Mouse (Mus musculus): Measurements from ENCODE around the gene Gins3. TPM values are rescaled to one million over a fixed set of nuclear protein-coding genes. Genes with fewer than 3 reads are reported as not detected.

Gins3 gene
- 11.2 and 13.2 TPM in 2 replicates for polyA plus RNA-seq (2015; fragmentation: Nextera tagmentation; extraction: Ambion mirVana)

- Histone ChIP-seq H3K9ac (peak within 1 kb of the TSS; percentile 90), H3K4me3 (replicated peaks) (peak within 1 kb of the TSS; percentile 88), H3K9me3 (replicated peaks) (no peaks in the 10 kb centered on the region), H3K27me3 (0 out of 2 replicates have a peak, but pooled peaks cover 3% of the 10 kb centered on the region), H3K27ac (peak within 1 kb of the TSS; percentile 67), H3K4me2 (peak within 1 kb of the TSS; percentile 85), H3K36me3 (peaks cover 7% of the 10 kb centered on the region), H3K4me1 (replicated peaks) (peaks cover 22% of the 10 kb centered on the region)
- DNase-seq (peak; percentile 89), ATAC-seq (ENCODE audit: low read depth) (peak; percentile 92)
- WGBS (ENCODE audit: insufficient replicate concordance): under 1% methylated on average over 52 of the region's 52 CpGs
These were observed at the start of gene Gins3 for GRCm38 (mm10) chr8:95633262-95634062. Gene Gins3 (plus strand): TSS chr8:95633453.

GRCm38 (mm10) chr8:95587339-95587738 is 45.9 kb upstream of the Gins3 start:
- H3K4me1 ChIP-seq (replicated peaks): peaks cover 18% of the 10 kb centered on the region
- H3K36me3 ChIP-seq: no peaks in the 10 kb centered on the region
- no peak overlapping the region for H3K27ac ChIP-seq
- no peak overlapping the region for H3K9ac ChIP-seq
- no peak for DNase-seq
- no peak overlapping the region for H3K4me2 ChIP-seq
- 75% methylated on average over 1 of the region's 1 CpGs for WGBS (ENCODE audit: insufficient replicate concordance)
- no peak overlapping the region for H3K4me3 ChIP-seq (replicated peaks)
- H3K9me3 ChIP-seq (replicated peaks): 0 out of 2 replicates have a peak, but pooled peaks cover 4% of the 10 kb centered on the region
- ATAC-seq (ENCODE audit: low read depth): no peak
- no peaks in the 10 kb centered on the region for H3K27me3 ChIP-seq

GRCm38 (mm10) chr8:95589282-95589681 is 44.0 kb upstream of the Gins3 start:
- Histone ChIP-seq H3K27me3 (no peaks in the 10 kb centered on the region), H3K36me3 (no peaks in the 10 kb centered on the region), H3K9me3 (replicated peaks) (0 out of 2 replicates have a peak, but pooled peaks cover 4% of the 10 kb centered on the region), H3K9ac (no peak overlapping the region), H3K4me2 (no peak overlapping the region), H3K27ac (no peak overlapping the region), H3K4me1 (replicated peaks) (peaks cover 36% of the 10 kb centered on the region), H3K4me3 (replicated peaks) (no peak overlapping the region)
- ATAC-seq (ENCODE audit: low read depth) (no peak), DNase-seq (no peak)
- WGBS (ENCODE audit: insufficient replicate concordance): 61% methylated on average over 10 of the region's 10 CpGs

GRCm38 (mm10) chr8:95590539-95590938 is 42.7 kb upstream of the Gins3 start:
- H3K4me1 ChIP-seq (replicated peaks): peaks cover 40% of the 10 kb centered on the region
- H3K4me3 ChIP-seq (replicated peaks): no peak overlapping the region
- H3K36me3 ChIP-seq: no peaks in the 10 kb centered on the region
- no peak for DNase-seq
- 61% methylated on average over 4 of the region's 4 CpGs for WGBS (ENCODE audit: insufficient replicate concordance)
- ATAC-seq (ENCODE audit: low read depth): no peak
- no peak overlapping the region for H3K9ac ChIP-seq
- H3K9me3 ChIP-seq (replicated peaks): 0 out of 2 replicates have a peak, but pooled peaks cover 4% of the 10 kb centered on the region
- H3K27ac ChIP-seq: no peak overlapping the region
- H3K27me3 ChIP-seq: no peaks in the 10 kb centered on the region
- H3K4me2 ChIP-seq: no peak overlapping the region

GRCm38 (mm10) chr8:95592131-95592780 is 41.0 kb upstream of the Gins3 start:
- Histone ChIP-seq H3K9me3 (replicated peaks) (0 out of 2 replicates have a peak, but pooled peaks cover 4% of the 10 kb centered on the region), H3K9ac (no peak overlapping the region), H3K4me1 (replicated peaks) (peaks cover 49% of the 10 kb centered on the region), H3K4me2 (peak overlapping the region; percentile 38), H3K27me3 (no peaks in the 10 kb centered on the region), H3K27ac (peak overlapping the region; percentile 85), H3K4me3 (replicated peaks) (no peak overlapping the region), H3K36me3 (no peaks in the 10 kb centered on the region)
- 29% methylated on average over 12 of the region's 12 CpGs for WGBS (ENCODE audit: insufficient replicate concordance)
- ATAC-seq (ENCODE audit: low read depth) (peak; percentile 91), DNase-seq (peak; percentile 22)

- Histone ChIP-seq H3K4me2 (no peak overlapping the region), H3K4me3 (replicated peaks) (no peak overlapping the region), H3K36me3 (no peaks in the 10 kb centered on the region), H3K9ac (no peak overlapping the region), H3K4me1 (replicated peaks) (peaks cover 49% of the 10 kb centered on the region), H3K9me3 (replicated peaks) (0 out of 2 replicates have a peak, but pooled peaks cover 4% of the 10 kb centered on the region), H3K27ac (peak overlapping the region; percentile 43; the same call in 1 of the 2 replicates), H3K27me3 (no peaks in the 10 kb centered on the region)
- no peak for DNase-seq
- ATAC-seq (ENCODE audit: low read depth): no peak
- 86% methylated on average over 7 of the region's 7 CpGs for WGBS (ENCODE audit: insufficient replicate concordance)
These were observed 39.5 kb upstream of the Gins3 start for GRCm38 (mm10) chr8:95593439-95594393.

- Histone ChIP-seq H3K9me3 (replicated peaks) (0 out of 2 replicates have a peak, but pooled peaks cover 4% of the 10 kb centered on the region), H3K9ac (no peak overlapping the region), H3K4me2 (no peak overlapping the region), H3K27ac (no peak overlapping the region), H3K36me3 (no peaks in the 10 kb centered on the region), H3K27me3 (no peaks in the 10 kb centered on the region), H3K4me3 (replicated peaks) (no peak overlapping the region), H3K4me1 (replicated peaks) (peaks cover 49% of the 10 kb centered on the region)
- DNase-seq (no peak), ATAC-seq (ENCODE audit: low read depth) (no peak)
- WGBS (ENCODE audit: insufficient replicate concordance): 80% methylated on average over 14 of the region's 14 CpGs
These were observed 38.1 kb upstream of the Gins3 start for GRCm38 (mm10) chr8:95595131-95595530.

GRCm38 (mm10) chr8:95596841-95597241 is 36.4 kb upstream of the Gins3 start:
- H3K36me3 ChIP-seq: no peaks in the 10 kb centered on the region
- H3K4me1 ChIP-seq (replicated peaks): peaks cover 36% of the 10 kb centered on the region
- H3K27me3 ChIP-seq: no peaks in the 10 kb centered on the region
- H3K9ac ChIP-seq: no peak overlapping the region
- H3K27ac ChIP-seq: no peak overlapping the region
- no peaks in the 10 kb centered on the region for H3K9me3 ChIP-seq (replicated peaks)
- WGBS (ENCODE audit: insufficient replicate concordance): 38% methylated on average over 4 of the region's 4 CpGs
- no peak for ATAC-seq (ENCODE audit: low read depth)
- H3K4me3 ChIP-seq (replicated peaks): no peak overlapping the region
- H3K4me2 ChIP-seq: no peak overlapping the region
- DNase-seq: no peak

DNA sequence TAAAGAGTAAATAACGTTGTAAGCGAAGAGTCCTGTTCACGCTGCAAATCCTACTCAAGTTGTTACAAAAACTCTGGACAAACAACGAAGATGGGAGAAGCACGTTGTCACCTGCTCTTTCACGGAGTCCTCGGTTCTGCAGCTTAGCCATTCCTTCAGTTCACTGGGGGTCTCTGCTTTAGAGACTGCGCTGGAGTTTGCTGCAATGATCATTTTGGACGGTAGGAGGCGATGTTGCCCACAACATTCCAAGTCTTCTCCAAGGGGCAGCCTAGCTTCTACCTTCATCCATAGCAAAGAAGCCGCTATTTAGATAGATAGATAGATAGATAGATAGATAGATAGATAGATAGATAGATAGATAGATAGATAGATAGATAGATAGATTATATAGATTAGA is 33.4 kb upstream of the Gins3 start:
- DNase-seq (peak; percentile 15), ATAC-seq (ENCODE audit: low read depth) (no peak)
- H3K27ac ChIP-seq: no peak overlapping the region
- no peak overlapping the region for H3K4me2 ChIP-seq
- no peak overlapping the region for H3K4me3 ChIP-seq (replicated peaks)
- WGBS (ENCODE audit: insufficient replicate concordance): 12% methylated on average over 11 of the region's 11 CpGs
- H3K36me3 ChIP-seq: no peaks in the 10 kb centered on the region
- H3K4me1 ChIP-seq (replicated peaks): peaks cover 9% of the 10 kb centered on the region
- H3K9me3 ChIP-seq (replicated peaks): no peaks in the 10 kb centered on the region
- no peaks in the 10 kb centered on the region for H3K27me3 ChIP-seq
- no peak overlapping the region for H3K9ac ChIP-seq

- H3K9ac ChIP-seq: no peak overlapping the region
- 60% methylated on average over 15 of the region's 15 CpGs for WGBS (ENCODE audit: insufficient replicate concordance)
- no peaks in the 10 kb centered on the region for H3K36me3 ChIP-seq
- ATAC-seq (ENCODE audit: low read depth) (no peak), DNase-seq (no peak)
- H3K9me3 ChIP-seq (replicated peaks): no peaks in the 10 kb centered on the region
- no peak overlapping the region for H3K4me3 ChIP-seq (replicated peaks)
- H3K27ac ChIP-seq: no peak overlapping the region
- H3K4me1 ChIP-seq (replicated peaks): peaks cover 9% of the 10 kb centered on the region
- no peak overlapping the region for H3K4me2 ChIP-seq
- no peaks in the 10 kb centered on the region for H3K27me3 ChIP-seq
These were observed 31.9 kb upstream of the Gins3 start for GRCm38 (mm10) chr8:95601306-95601705.

- no peak for ATAC-seq (ENCODE audit: low read depth)
- Histone ChIP-seq H3K9me3 (replicated peaks) (no peaks in the 10 kb centered on the region), H3K27me3 (no peaks in the 10 kb centered on the region), H3K4me3 (replicated peaks) (no peak overlapping the region), H3K27ac (no peak overlapping the region), H3K9ac (no peak overlapping the region), H3K4me1 (replicated peaks) (peaks cover under 1% of the 10 kb centered on the region; the same call in 1 of the 2 replicates), H3K4me2 (no peak overlapping the region), H3K36me3 (no peaks in the 10 kb centered on the region)
- 55% methylated on average over 2 of the region's 2 CpGs for WGBS (ENCODE audit: insufficient replicate concordance)
- no peak for DNase-seq
These were observed 31.1 kb upstream of the Gins3 start for GRCm38 (mm10) chr8:95602168-95602567.
